Mouse (Mus musculus) kidney, postnatal 4 days (tissue): ENCODE data around the gene Tbx6.
A peak's percentile ranks its signal among the peaks of the same experiment; 100 is the strongest.

Experiments
- DNase-seq, 2 experiments: peaks; one replicate each; pipeline ENCODE4 v3.0.0; 2021; ENCODE audit warnings: mixed read lengths in 2 of 2

The Tbx6 gene

GRCm38 (mm10) chr7:126818818-126819217 lies 37.5 kb downstream of the Tbx6 start:
- DNase-seq, result no peak

- peak; percentile 88 for DNase-seq
These were observed 40.7 kb downstream of the Tbx6 start for GRCm38 (mm10) chr7:126821835-126822511.

GRCm38 (mm10) chr7:126822741-126823140 lies 41.5 kb downstream of the Tbx6 start:
- DNase-seq, result no peak

GRCm38 (mm10) chr7:126823202-126823711 lies 42.0 kb downstream of the Tbx6 start:
- peak in 1 of 2 experiments; percentile 33 for DNase-seq

GRCm38 (mm10) chr7:126823940-126824339 lies 42.7 kb downstream of the Tbx6 start:
- no peak for DNase-seq

- peak; percentile 67 to 70 for DNase-seq
These were observed 44.1 kb downstream of the Tbx6 start for GRCm38 (mm10) chr7:126825403-126825802.

GRCm38 (mm10) chr7:126825952-126826351 lies 44.7 kb downstream of the Tbx6 start:
- no peak for DNase-seq

GRCm38 (mm10) chr7:126831539-126831938 lies 50.3 kb downstream of the Tbx6 start, which contains the start of gene 4930451I11Rik:
Gene 4930451I11Rik (minus strand): TSS chr7:126831639.
- DNase-seq, result no peak

GRCm38 (mm10) chr7:126832036-126832598 lies 50.8 kb downstream of the Tbx6 start:
- DNase-seq, result peak; percentile 87 to 91

- DNase-seq, result no peak
These were observed 52.0 kb downstream of the Tbx6 start for GRCm38 (mm10) chr7:126833294-126833693.
